In the genomic region with DNA sequence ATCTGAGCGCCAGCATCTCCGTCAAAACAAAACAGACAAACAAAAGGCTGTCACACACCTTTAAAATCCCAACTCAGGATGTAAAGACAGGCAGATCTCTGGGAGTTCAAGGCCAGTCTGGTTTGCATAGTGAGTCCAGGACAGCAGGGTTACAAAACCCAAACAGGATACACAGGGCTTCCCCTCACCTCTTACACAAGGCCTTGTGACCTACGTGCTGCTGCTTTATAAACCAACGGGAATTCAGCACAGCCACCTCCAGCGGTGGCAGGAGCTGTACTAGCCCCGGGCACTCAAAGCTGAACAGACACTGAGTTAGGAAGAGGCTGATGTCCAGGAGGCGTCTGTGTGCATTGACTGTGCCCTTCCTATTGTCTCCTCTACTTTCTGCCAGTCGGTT, we compare ENCODE assay signal across 22 mouse cellular contexts. TPM values are rescaled to one million over a fixed set of nuclear protein-coding genes. Genes with fewer than 3 reads are reported as not detected.
"Had no signal": no experiment of that assay in that cellular context is flagged by ENCODE, and none has a peak within 500 bp of the region (broad histone marks: within the 10 kb centered on the region; RNA-seq: fewer than 3 reads in every experiment).

No protein-coding gene starts in this region.

- DNase-seq: kidney, adult 18-20 months; kidney, postnatal 10 days; lung, adult 18-20 months; lung, postnatal 36 days; right cerebral cortex, postnatal 25 days; thymus, postnatal 4 days had no signal

- H3K4me3 ChIP-seq: limb, embryonic 10.5 days; megakaryocyte, embryonic 14.5 days; midbrain, embryonic 12.5 days had no signal

- H3K9me3 ChIP-seq: limb, embryonic 10.5 days; megakaryocyte, embryonic 14.5 days; midbrain, embryonic 12.5 days had no signal

- H3K27ac ChIP-seq: limb, embryonic 10.5 days; midbrain, embryonic 12.5 days had no signal

- H3K36me3 ChIP-seq: limb, embryonic 10.5 days; midbrain, embryonic 12.5 days had no signal

- ATAC-seq: lung, postnatal 0 days had no signal

- H3K4me2 ChIP-seq: midbrain, embryonic 12.5 days had no signal

RNA-seq across cellular contexts. Expression of gene Ttc24, which starts 0.7 kb away (rescaled TPM):
- total RNA-seq: layer of hippocampus, adult 8-10 months; layer of hippocampus, postnatal 14 days; left cerebral cortex, adult 18-20 months; left cerebral cortex, postnatal 14 days; midbrain, postnatal 0 days had no signal
- polyA plus RNA-seq: intestine, embryonic 14.5 days; kidney, embryonic 14.5 days; large intestine, adult 2 months; limb, embryonic 10.5 days; limb, embryonic 14.5 days; lung, postnatal 0 days; midbrain, embryonic 12.5 days; midbrain, postnatal 0 days; neural tube, embryonic 14.5 days; small intestine, adult 2 months; stomach, embryonic 16.5 days had no signal

RNA-seq across cellular contexts. Expression of gene Hapln2, which starts 50.1 kb away (rescaled TPM):
- polyA plus RNA-seq: intestine, embryonic 14.5 days; kidney, embryonic 14.5 days; large intestine, adult 2 months; limb, embryonic 10.5 days; lung, postnatal 0 days; small intestine, adult 2 months had no signal
